Mouse (Mus musculus) forebrain, embryonic 10.5 days (tissue): ENCODE results near the gene Tanc2. TPM values are rescaled to one million over a fixed set of nuclear protein-coding genes. Genes with fewer than 3 reads are reported as not detected.

Source experiments
- DNase-seq: peaks from one replicate; pipeline ENCODE4 v3.0.0-alpha.2; 2017; ENCODE audit warnings: low spot score; ENCODE audit errors: extremely low spot score
- H3K27ac ChIP-seq: fragments of 300-500 bp; sonication (generic); 2 replicates; pipeline ENCODE4 v1.5.1; 2016; ENCODE audit warnings: mild to moderate bottlenecking
- H3K27me3 ChIP-seq: fragments of 300-500 bp; sonication (generic); 2 replicates; pipeline ENCODE4 v1.6.1; 2016; ENCODE audit warnings: mild to moderate bottlenecking; ENCODE audit not compliant: poor library complexity, severe bottlenecking
- H3K36me3 ChIP-seq: fragments of 300-500 bp; sonication (generic); replicated peaks from 2 replicates; pipeline ENCODE4 v1.6.1; 2016; ENCODE audit warnings: mild to moderate bottlenecking, moderate library complexity
- H3K4me1 ChIP-seq: fragments of 300-500 bp; sonication (generic); 2 replicates; pipeline ENCODE4 v1.6.1; 2016
- H3K4me3 ChIP-seq: fragments of 300-500 bp; sonication (generic); 2 replicates; pipeline ENCODE4 v1.5.1; 2016; ENCODE audit warnings: mild to moderate bottlenecking, moderate library complexity
- H3K9me3 ChIP-seq: fragments of 300-500 bp; sonication (generic); 2 replicates; pipeline ENCODE4 v1.6.1; 2016; ENCODE audit warnings: mild to moderate bottlenecking, moderate library complexity
- WGBS: fragments of 180-500 bp; shearing (Covaris S2); methylation state at CpG from one replicate; pipeline ENCODE4 v1.1.7; 2016; 5-methylcytosine and 5-hydroxymethylcytosine counted together
- polyA plus RNA-seq: library from polyadenylated mRNA; unstranded; fragments of >200 nt; fragmentation: Nextera tagmentation; extraction: Ambion mirVana; gene quantifications from 2 replicates; pipeline ENCODE4 v1.2.1, GENCODE M21; 2016

Tanc2 gene
- polyA plus RNA-seq, 1 experiment from 2014 or later, result 5.7 TPM

GRCm38 (mm10) chr11:105899151-105899550 is 309.4 kb downstream of the Tanc2 start:
- 66% methylated on average over 1 of the region's 1 CpGs for WGBS
- no peak overlapping the region for H3K4me3 ChIP-seq
- no peak for DNase-seq
- peaks cover 3% of the 10 kb centered on the region; the same call in 1 of the 2 replicates for H3K36me3 ChIP-seq
- H3K9me3 ChIP-seq, result no peaks in the 10 kb centered on the region
- no peaks in the 10 kb centered on the region for H3K4me1 ChIP-seq
- no peak overlapping the region for H3K27ac ChIP-seq
- H3K27me3 ChIP-seq, result no peaks in the 10 kb centered on the region

- no peak for DNase-seq
- no peaks in the 10 kb centered on the region for H3K9me3 ChIP-seq
- no peak overlapping the region for H3K27ac ChIP-seq
- WGBS, result 80% methylated on average over 2 of the region's 2 CpGs
- H3K4me1 ChIP-seq, result no peaks in the 10 kb centered on the region
- no peaks in the 10 kb centered on the region for H3K27me3 ChIP-seq
- H3K4me3 ChIP-seq, result no peak overlapping the region
- H3K36me3 ChIP-seq, result peaks cover 1% of the 10 kb centered on the region; the same call in 1 of the 2 replicates
Observed at GRCm38 (mm10) chr11:105901501-105901900, 311.7 kb downstream of the Tanc2 start.

GRCm38 (mm10) chr11:105902956-105903355 is 313.2 kb downstream of the Tanc2 start:
- DNase-seq, result no peak
- Histone ChIP-seq H3K36me3 (no peaks in the 10 kb centered on the region; the same call in 1 of the 2 replicates), H3K27me3 (no peaks in the 10 kb centered on the region), H3K4me3 (no peak overlapping the region), H3K4me1 (no peaks in the 10 kb centered on the region), H3K27ac (no peak overlapping the region), H3K9me3 (no peaks in the 10 kb centered on the region)
- 86% methylated on average over 1 of the region's 1 CpGs for WGBS

GRCm38 (mm10) chr11:105905529-105906213 is 315.9 kb downstream of the Tanc2 start:
- DNase-seq, result no peak
- H3K27ac ChIP-seq, result no peak overlapping the region
- no peaks in the 10 kb centered on the region; the same call in 1 of the 2 replicates for H3K36me3 ChIP-seq
- 90% methylated on average over 4 of the region's 4 CpGs for WGBS
- H3K4me1 ChIP-seq, result no peaks in the 10 kb centered on the region
- H3K4me3 ChIP-seq, result no peak overlapping the region
- H3K9me3 ChIP-seq, result no peaks in the 10 kb centered on the region
- no peaks in the 10 kb centered on the region for H3K27me3 ChIP-seq

GRCm38 (mm10) chr11:105907381-105907780 is 317.6 kb downstream of the Tanc2 start:
- WGBS, result 92% methylated on average over 1 of the region's 1 CpGs
- Histone ChIP-seq H3K27ac (no peak overlapping the region), H3K9me3 (no peaks in the 10 kb centered on the region), H3K36me3 (no peaks in the 10 kb centered on the region; the same call in 1 of the 2 replicates), H3K4me1 (no peaks in the 10 kb centered on the region), H3K4me3 (no peak overlapping the region), H3K27me3 (no peaks in the 10 kb centered on the region)
- DNase-seq, result no peak

- Histone ChIP-seq H3K36me3 (no peaks in the 10 kb centered on the region; the same call in 1 of the 2 replicates), H3K27me3 (no peaks in the 10 kb centered on the region), H3K9me3 (no peaks in the 10 kb centered on the region), H3K4me3 (no peak overlapping the region), H3K4me1 (no peaks in the 10 kb centered on the region), H3K27ac (no peak overlapping the region)
- 84% methylated on average over 8 of the region's 8 CpGs for WGBS
- DNase-seq, result no peak
Observed at GRCm38 (mm10) chr11:105908926-105909325, 319.1 kb downstream of the Tanc2 start.

GRCm38 (mm10) chr11:105909617-105910016 is 319.8 kb downstream of the Tanc2 start:
- Histone ChIP-seq H3K36me3 (no peaks in the 10 kb centered on the region; the same call in 1 of the 2 replicates), H3K4me3 (no peak overlapping the region), H3K9me3 (no peaks in the 10 kb centered on the region), H3K27ac (no peak overlapping the region), H3K4me1 (no peaks in the 10 kb centered on the region), H3K27me3 (no peaks in the 10 kb centered on the region)
- no peak for DNase-seq
- WGBS, result 82% methylated on average over 2 of the region's 2 CpGs

GRCm38 (mm10) chr11:105911149-105911548 is 321.4 kb downstream of the Tanc2 start:
- no peak overlapping the region for H3K27ac ChIP-seq
- H3K36me3 ChIP-seq, result no peaks in the 10 kb centered on the region
- H3K27me3 ChIP-seq, result no peaks in the 10 kb centered on the region
- no peak for DNase-seq
- no peaks in the 10 kb centered on the region for H3K9me3 ChIP-seq
- H3K4me3 ChIP-seq, result no peak overlapping the region
- H3K4me1 ChIP-seq, result no peaks in the 10 kb centered on the region

GRCm38 (mm10) chr11:105911592-105912375 is 322.0 kb downstream of the Tanc2 start:
- Histone ChIP-seq H3K27ac (no peak overlapping the region), H3K4me3 (no peak overlapping the region), H3K27me3 (no peaks in the 10 kb centered on the region), H3K9me3 (no peaks in the 10 kb centered on the region), H3K36me3 (no peaks in the 10 kb centered on the region), H3K4me1 (no peaks in the 10 kb centered on the region)
- WGBS, result 44% methylated on average over 4 of the region's 4 CpGs
- peak; percentile 49 for DNase-seq

- no peaks in the 10 kb centered on the region for H3K9me3 ChIP-seq
- 62% methylated on average over 5 of the region's 5 CpGs for WGBS
- no peak for DNase-seq
- no peak overlapping the region for H3K27ac ChIP-seq
- 0 out of 2 replicates have a peak, but pooled peaks cover 4% of the 10 kb centered on the region for H3K36me3 ChIP-seq
- no peaks in the 10 kb centered on the region for H3K27me3 ChIP-seq
- H3K4me1 ChIP-seq, result no peaks in the 10 kb centered on the region
- H3K4me3 ChIP-seq, result no peak overlapping the region
Observed at GRCm38 (mm10) chr11:105913580-105913979, 323.8 kb downstream of the Tanc2 start.

GRCm38 (mm10) chr11:105920098-105920785 is 330.5 kb downstream of the Tanc2 start:
- Histone ChIP-seq H3K4me3 (no peak overlapping the region), H3K27ac (no peak overlapping the region), H3K36me3 (peaks cover 30% of the 10 kb centered on the region), H3K27me3 (no peaks in the 10 kb centered on the region), H3K9me3 (no peaks in the 10 kb centered on the region), H3K4me1 (no peaks in the 10 kb centered on the region)
- WGBS, result 87% methylated on average over 3 of the region's 3 CpGs
- no peak for DNase-seq

- Histone ChIP-seq H3K27ac (no peak overlapping the region), H3K27me3 (no peaks in the 10 kb centered on the region), H3K4me3 (no peak overlapping the region), H3K9me3 (no peaks in the 10 kb centered on the region), H3K4me1 (no peaks in the 10 kb centered on the region), H3K36me3 (peaks cover 30% of the 10 kb centered on the region)
- no peak for DNase-seq
- WGBS, result 89% methylated on average over 2 of the region's 2 CpGs
Observed at GRCm38 (mm10) chr11:105920836-105921235, 331.1 kb downstream of the Tanc2 start.

GRCm38 (mm10) chr11:105921275-105921674 is 331.5 kb downstream of the Tanc2 start:
- H3K4me1 ChIP-seq, result no peaks in the 10 kb centered on the region
- no peaks in the 10 kb centered on the region for H3K9me3 ChIP-seq
- DNase-seq, result no peak
- H3K27me3 ChIP-seq, result no peaks in the 10 kb centered on the region
- peaks cover 30% of the 10 kb centered on the region for H3K36me3 ChIP-seq
- H3K27ac ChIP-seq, result no peak overlapping the region
- 93% methylated on average over 5 of the region's 5 CpGs for WGBS
- no peak overlapping the region for H3K4me3 ChIP-seq
